Mouse (Mus musculus): ENCODE measurements around the gene Rap2b. TPM values are rescaled to one million over a fixed set of nuclear protein-coding genes. Genes with fewer than 3 reads are reported as not detected.

The Rap2b gene
- polyA plus RNA-seq (2015; fragmentation: Nextera tagmentation; extraction: Ambion mirVana) = 3.2 and 3.3 TPM in 2 replicates

- no peak for DNase-seq
- TF ChIP-seq CTCF (IDR thresholded peaks at IDR 0.05; ENCODE audit: low read depth) (no peak), EP300 (IDR thresholded peaks at IDR 0.05; ENCODE audit: low read depth) (no peak)
- H3K9ac ChIP-seq (replicated peaks) = no peak within 1 kb of the TSS
- H3K36me3 ChIP-seq (replicated peaks; ENCODE audit: insufficient read depth, low read length) = no peaks in the 10 kb centered on the region
- H3K27ac ChIP-seq (ENCODE audit: low read depth) = no peak within 1 kb of the TSS
- peaks cover 18% of the 10 kb centered on the region for H3K4me1 ChIP-seq (ENCODE audit: insufficient read depth)
- H3K27me3 ChIP-seq (ENCODE audit: insufficient read depth, low read length) = no peaks in the 10 kb centered on the region
- H3K9me3 ChIP-seq (ENCODE audit: low read length) = no peaks in the 10 kb centered on the region
- no peak for ATAC-seq
- WGBS (ENCODE audit: insufficient replicate concordance) = 86% methylated on average over 1 of the region's 1 CpGs
- no peak within 1 kb of the TSS for H3K4me3 ChIP-seq (ENCODE audit: low read depth, low read length)
- no peak within 1 kb of the TSS for H3K4me2 ChIP-seq (ENCODE audit: low read depth, low read length)
Measured at GRCm38 (mm10) chr3:61361338-61361737, at the start of gene Rap2b. TSS of gene Rap2b (plus strand) at chr3:61361638.

GRCm38 (mm10) chr3:61315002-61315401 lies 46.4 kb upstream of the Rap2b start:
- DNase-seq (no peak), ATAC-seq (no peak)
- 67% methylated on average over 2 of the region's 2 CpGs for WGBS (ENCODE audit: insufficient replicate concordance)
- Histone ChIP-seq H3K4me2 (ENCODE audit: low read depth, low read length) (no peak overlapping the region), H3K4me3 (ENCODE audit: low read depth, low read length) (no peak overlapping the region), H3K36me3 (replicated peaks; ENCODE audit: insufficient read depth, low read length) (no peaks in the 10 kb centered on the region), H3K9me3 (ENCODE audit: low read length) (no peaks in the 10 kb centered on the region), H3K27ac (ENCODE audit: low read depth) (no peak overlapping the region), H3K27me3 (ENCODE audit: insufficient read depth, low read length) (no peaks in the 10 kb centered on the region), H3K4me1 (ENCODE audit: insufficient read depth) (no peaks in the 10 kb centered on the region), H3K9ac (replicated peaks) (no peak overlapping the region)
- TF ChIP-seq CTCF (IDR thresholded peaks at IDR 0.05; ENCODE audit: low read depth) (no peak), EP300 (IDR thresholded peaks at IDR 0.05; ENCODE audit: low read depth) (no peak)

GRCm38 (mm10) chr3:61320031-61320430 lies 41.4 kb upstream of the Rap2b start:
- H3K27ac ChIP-seq (ENCODE audit: low read depth) = no peak overlapping the region
- H3K4me2 ChIP-seq (ENCODE audit: low read depth, low read length) = no peak overlapping the region
- ATAC-seq = no peak
- H3K9ac ChIP-seq (replicated peaks) = no peak overlapping the region
- no peaks in the 10 kb centered on the region for H3K27me3 ChIP-seq (ENCODE audit: insufficient read depth, low read length)
- 82% methylated on average over 2 of the region's 2 CpGs for WGBS (ENCODE audit: insufficient replicate concordance)
- DNase-seq = no peak
- H3K4me1 ChIP-seq (ENCODE audit: insufficient read depth) = no peaks in the 10 kb centered on the region
- no peak overlapping the region for H3K4me3 ChIP-seq (ENCODE audit: low read depth, low read length)
- TF ChIP-seq CTCF (IDR thresholded peaks at IDR 0.05; ENCODE audit: low read depth) (no peak), EP300 (IDR thresholded peaks at IDR 0.05; ENCODE audit: low read depth) (no peak)
- H3K36me3 ChIP-seq (replicated peaks; ENCODE audit: insufficient read depth, low read length) = no peaks in the 10 kb centered on the region
- H3K9me3 ChIP-seq (ENCODE audit: low read length) = no peaks in the 10 kb centered on the region

- Histone ChIP-seq H3K4me2 (ENCODE audit: low read depth, low read length) (no peak overlapping the region), H3K9ac (replicated peaks) (no peak overlapping the region), H3K27ac (ENCODE audit: low read depth) (no peak overlapping the region), H3K36me3 (replicated peaks; ENCODE audit: insufficient read depth, low read length) (no peaks in the 10 kb centered on the region), H3K27me3 (ENCODE audit: insufficient read depth, low read length) (no peaks in the 10 kb centered on the region), H3K4me1 (ENCODE audit: insufficient read depth) (no peaks in the 10 kb centered on the region), H3K4me3 (ENCODE audit: low read depth, low read length) (no peak overlapping the region), H3K9me3 (ENCODE audit: low read length) (no peaks in the 10 kb centered on the region)
- WGBS (ENCODE audit: insufficient replicate concordance) = 43% methylated on average over 6 of the region's 6 CpGs
- TF ChIP-seq EP300 (IDR thresholded peaks at IDR 0.05; ENCODE audit: low read depth) (no peak), CTCF (IDR thresholded peaks at IDR 0.05; ENCODE audit: low read depth) (no peak)
- no peak for ATAC-seq
- DNase-seq = peak; percentile 18
Measured at GRCm38 (mm10) chr3:61321632-61322031, 39.8 kb upstream of the Rap2b start.

GRCm38 (mm10) chr3:61336205-61336604 lies 25.2 kb upstream of the Rap2b start:
- Histone ChIP-seq H3K9ac (replicated peaks) (no peak overlapping the region), H3K9me3 (ENCODE audit: low read length) (no peaks in the 10 kb centered on the region), H3K27me3 (ENCODE audit: insufficient read depth, low read length) (no peaks in the 10 kb centered on the region), H3K4me3 (ENCODE audit: low read depth, low read length) (no peak overlapping the region), H3K4me2 (ENCODE audit: low read depth, low read length) (no peak overlapping the region), H3K27ac (ENCODE audit: low read depth) (no peak overlapping the region), H3K36me3 (replicated peaks; ENCODE audit: insufficient read depth, low read length) (no peaks in the 10 kb centered on the region), H3K4me1 (ENCODE audit: insufficient read depth) (no peaks in the 10 kb centered on the region)
- ATAC-seq (no peak), DNase-seq (no peak)
- TF ChIP-seq EP300 (IDR thresholded peaks at IDR 0.05; ENCODE audit: low read depth) = no peak
- TF ChIP-seq CTCF (IDR thresholded peaks at IDR 0.05; ENCODE audit: low read depth) = no peak
- WGBS (ENCODE audit: insufficient replicate concordance) = 30% methylated on average over 2 of the region's 2 CpGs

GRCm38 (mm10) chr3:61337230-61337629 lies 24.2 kb upstream of the Rap2b start:
- Histone ChIP-seq H3K27ac (ENCODE audit: low read depth) (no peak overlapping the region), H3K36me3 (replicated peaks; ENCODE audit: insufficient read depth, low read length) (no peaks in the 10 kb centered on the region), H3K4me1 (ENCODE audit: insufficient read depth) (no peaks in the 10 kb centered on the region), H3K9me3 (ENCODE audit: low read length) (no peaks in the 10 kb centered on the region), H3K4me3 (ENCODE audit: low read depth, low read length) (no peak overlapping the region), H3K9ac (replicated peaks) (no peak overlapping the region), H3K4me2 (ENCODE audit: low read depth, low read length) (no peak overlapping the region), H3K27me3 (ENCODE audit: insufficient read depth, low read length) (no peaks in the 10 kb centered on the region)
- no peak for DNase-seq
- 70% methylated on average over 3 of the region's 3 CpGs for WGBS (ENCODE audit: insufficient replicate concordance)
- ATAC-seq = no peak
- TF ChIP-seq CTCF (IDR thresholded peaks at IDR 0.05; ENCODE audit: low read depth) (no peak), EP300 (IDR thresholded peaks at IDR 0.05; ENCODE audit: low read depth) (no peak)

GRCm38 (mm10) chr3:61340321-61340720 lies 21.1 kb upstream of the Rap2b start:
- H3K4me1 ChIP-seq (ENCODE audit: insufficient read depth) = no peaks in the 10 kb centered on the region

More at GRCm38 (mm10) chr3:61340321-61340720, 21.1 kb upstream of the Rap2b start:
- H3K27me3 ChIP-seq (ENCODE audit: insufficient read depth, low read length) = no peaks in the 10 kb centered on the region
- no peak overlapping the region for H3K9ac ChIP-seq (replicated peaks)
- WGBS (ENCODE audit: insufficient replicate concordance) = 76% methylated on average over 5 of the region's 5 CpGs
- no peaks in the 10 kb centered on the region for H3K9me3 ChIP-seq (ENCODE audit: low read length)
- H3K4me3 ChIP-seq (ENCODE audit: low read depth, low read length) = no peak overlapping the region
- no peak overlapping the region for H3K4me2 ChIP-seq (ENCODE audit: low read depth, low read length)
- no peak for TF ChIP-seq CTCF (IDR thresholded peaks at IDR 0.05; ENCODE audit: low read depth)
- TF ChIP-seq EP300 (IDR thresholded peaks at IDR 0.05; ENCODE audit: low read depth) = no peak
- no peak for ATAC-seq
- no peaks in the 10 kb centered on the region for H3K36me3 ChIP-seq (replicated peaks; ENCODE audit: insufficient read depth, low read length)
- DNase-seq = no peak
- no peak overlapping the region for H3K27ac ChIP-seq (ENCODE audit: low read depth)

All from liver, postnatal 0 days (tissue).